Mouse (Mus musculus): ENCODE measurements around the gene Klri1. TPM values are rescaled to one million over a fixed set of nuclear protein-coding genes. Genes with fewer than 3 reads are reported as not detected.

Klri1 gene
- polyA plus RNA-seq (2012; rRNA removed), result not detected in 2 replicates

GRCm38 (mm10) chr6:129717032-129717431 is at the start of gene Klri1:
TSS of gene Klri1 (minus strand) at chr6:129717132.

GRCm38 (mm10) chr6:129740069-129740721 is 23.3 kb upstream of the Klri1 start, which contains the start of gene Klri2:
TSS of gene Klri2 (minus strand) at chr6:129740484.

GRCm38 (mm10) chr6:129678873-129679272 is 38.1 kb downstream of the Klri1 start, which contains the start of gene Klrc1:
TSS of gene Klrc1 (minus strand) at chr6:129678973.

GRCm38 (mm10) chr6:129660589-129660988 is 56.3 kb downstream of the Klri1 start, which contains the start of gene Klrc2:
TSS of gene Klrc2 (minus strand) at chr6:129660689.

Other genes starting within 250 kb of the Klri1 start
- gene Olr1, start 210.0 kb downstream of the Klri1 start, polyA plus RNA-seq (2012; rRNA removed), result not detected in 2 replicates
- not detected in 2 replicates for gene Tmem52b, start 204.6 kb downstream of the Klri1 start, polyA plus RNA-seq (2012; rRNA removed)
- gene Gabarapl1, start 184.0 kb downstream of the Klri1 start, polyA plus RNA-seq (2012; rRNA removed), result 36.5 and 47.5 TPM in 2 replicates
- gene Klre1, start 139.2 kb downstream of the Klri1 start, polyA plus RNA-seq (2012; rRNA removed), result not detected in 2 replicates
- gene Klrd1, start 125.3 kb downstream of the Klri1 start, polyA plus RNA-seq (2012; rRNA removed), result not detected in 2 replicates
- gene Klrk1, start 93.3 kb downstream of the Klri1 start, polyA plus RNA-seq (2012; rRNA removed), result 0.06 and 0.07 TPM in 2 replicates
- gene Klrc3, start 73.8 kb downstream of the Klri1 start, polyA plus RNA-seq (2012; rRNA removed), result not detected in 2 replicates
- gene Klrc2, start 56.4 kb downstream of the Klri1 start, polyA plus RNA-seq (2012; rRNA removed), result not detected in 2 replicates
- gene Klrc1, start 38.2 kb downstream of the Klri1 start, polyA plus RNA-seq (2012; rRNA removed), result not detected in 2 replicates
- gene Klri2, start 23.4 kb upstream of the Klri1 start, polyA plus RNA-seq (2012; rRNA removed), result not detected in 2 replicates
- gene Gm156, start 67.1 kb upstream of the Klri1 start, polyA plus RNA-seq (2012; rRNA removed), result not detected in 2 replicates
- gene Gm17631, start 145.5 kb upstream of the Klri1 start, polyA plus RNA-seq (2012; rRNA removed), result not detected in 2 replicates
- 0.13 TPM in 1 of 2 replicates, not detected in the other for gene Klra17, start 159.5 kb upstream of the Klri1 start, polyA plus RNA-seq (2012; rRNA removed)
- gene Klra5, start 200.5 kb upstream of the Klri1 start, polyA plus RNA-seq (2012; rRNA removed), result not detected in 2 replicates

All from colon, adult 2 months (tissue).